Mouse (Mus musculus): ENCODE results near the gene Cxcl2.
A peak's percentile ranks its signal among the peaks of the same experiment; 100 is the strongest.

The Cxcl2 gene

DNA sequence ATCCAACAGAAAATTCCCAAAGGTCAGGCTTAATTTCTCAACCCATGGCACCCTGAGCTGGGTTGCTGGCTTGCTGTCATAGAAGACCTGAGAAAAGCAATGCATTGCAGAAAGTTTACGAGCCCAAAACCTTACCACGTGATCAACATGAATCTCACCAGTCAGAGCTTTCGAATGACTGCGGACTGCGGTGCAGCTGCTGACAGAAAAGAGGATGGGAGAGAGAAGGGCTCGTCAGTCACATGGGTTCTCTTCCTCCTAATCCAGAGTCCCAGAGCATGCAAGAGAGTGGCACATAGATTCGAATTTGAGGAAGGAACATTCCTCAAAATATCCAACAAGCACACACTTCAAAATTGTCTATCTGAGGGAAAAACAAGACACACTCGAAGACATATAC lies 9.4 kb upstream of the Cxcl2 start:
- DNase-seq (ENCODE audit: inconsistent ontology term): no peak

DNA sequence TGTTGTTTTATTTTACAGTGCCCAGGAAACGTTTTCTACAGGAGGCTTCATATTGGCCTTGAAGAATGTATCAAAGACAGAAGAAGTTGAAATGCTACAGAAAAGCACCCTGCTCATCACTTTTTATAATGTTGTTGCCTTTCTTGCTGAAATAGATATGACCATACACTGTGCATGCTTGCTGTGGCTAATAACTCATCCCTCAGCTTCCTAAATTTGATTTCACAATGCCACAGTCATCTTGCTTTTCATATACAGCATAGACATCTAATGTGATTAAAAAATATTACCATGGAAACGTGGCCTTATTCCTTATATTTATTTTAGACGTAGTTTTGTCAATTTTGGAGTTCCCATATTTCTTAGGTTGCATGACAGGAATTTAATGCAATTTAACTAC lies 6.2 kb upstream of the Cxcl2 start:
- no peak for DNase-seq (ENCODE audit: inconsistent ontology term)

DNA sequence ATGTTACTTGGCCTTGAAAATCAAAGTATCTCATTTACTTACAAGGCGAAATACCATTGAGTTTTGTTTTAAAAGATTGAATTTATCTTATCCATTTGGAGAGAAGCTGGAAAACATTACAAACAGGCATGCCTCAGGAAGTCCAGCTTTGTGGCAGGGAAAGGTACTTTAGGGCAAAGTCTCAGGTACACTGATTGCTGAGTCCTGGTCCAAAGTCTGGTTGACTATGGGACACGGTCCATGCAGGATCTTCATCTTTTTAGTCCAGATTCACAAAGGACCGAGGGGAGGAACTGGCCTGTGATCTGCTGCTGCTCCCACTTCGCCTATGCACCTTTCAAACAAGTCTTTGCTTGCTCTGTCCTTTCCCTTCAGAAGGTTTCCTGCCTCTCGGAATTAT lies 4.4 kb upstream of the Cxcl2 start:
- DNase-seq (ENCODE audit: inconsistent ontology term): no peak

DNA sequence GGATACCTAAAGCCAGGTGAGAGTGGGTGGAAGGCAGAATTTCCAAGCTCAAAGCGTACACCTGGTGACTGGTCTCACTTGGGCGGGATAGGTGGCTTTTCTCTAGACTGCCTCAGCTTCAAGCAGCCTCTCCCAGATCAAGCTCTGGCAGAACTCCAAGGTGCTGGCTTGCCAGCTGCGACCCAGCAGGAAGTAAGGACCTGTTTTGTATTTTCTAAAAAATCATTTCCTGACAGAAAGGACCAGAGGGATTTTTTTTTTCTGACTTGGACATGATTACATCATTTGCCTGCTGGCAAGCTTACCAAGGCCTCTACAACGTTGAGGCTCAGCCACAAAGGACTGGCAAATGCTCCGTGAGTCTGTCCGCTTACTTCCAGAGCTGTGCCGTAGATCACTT lies 3.5 kb upstream of the Cxcl2 start:
- DNase-seq (ENCODE audit: inconsistent ontology term): no peak

DNA sequence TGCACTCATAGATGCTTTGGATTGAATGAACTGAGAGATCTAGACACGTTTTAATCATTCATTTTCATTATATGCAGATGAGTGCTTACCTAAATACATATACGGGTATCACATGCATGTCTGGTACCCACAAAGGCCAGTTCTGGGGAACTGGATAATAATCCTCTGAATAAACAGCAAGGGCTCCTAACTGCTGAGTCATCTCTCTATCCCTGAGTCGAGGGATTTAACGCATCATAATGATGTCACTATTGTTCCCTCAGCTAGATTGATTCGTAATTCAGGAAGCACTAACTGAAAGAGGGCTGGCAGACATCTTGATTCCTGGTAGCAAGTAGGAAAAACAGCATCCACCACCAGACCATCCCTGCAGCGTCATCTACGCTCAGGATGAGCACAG lies 3.0 kb upstream of the Cxcl2 start:
- no peak for DNase-seq (ENCODE audit: inconsistent ontology term)

DNA sequence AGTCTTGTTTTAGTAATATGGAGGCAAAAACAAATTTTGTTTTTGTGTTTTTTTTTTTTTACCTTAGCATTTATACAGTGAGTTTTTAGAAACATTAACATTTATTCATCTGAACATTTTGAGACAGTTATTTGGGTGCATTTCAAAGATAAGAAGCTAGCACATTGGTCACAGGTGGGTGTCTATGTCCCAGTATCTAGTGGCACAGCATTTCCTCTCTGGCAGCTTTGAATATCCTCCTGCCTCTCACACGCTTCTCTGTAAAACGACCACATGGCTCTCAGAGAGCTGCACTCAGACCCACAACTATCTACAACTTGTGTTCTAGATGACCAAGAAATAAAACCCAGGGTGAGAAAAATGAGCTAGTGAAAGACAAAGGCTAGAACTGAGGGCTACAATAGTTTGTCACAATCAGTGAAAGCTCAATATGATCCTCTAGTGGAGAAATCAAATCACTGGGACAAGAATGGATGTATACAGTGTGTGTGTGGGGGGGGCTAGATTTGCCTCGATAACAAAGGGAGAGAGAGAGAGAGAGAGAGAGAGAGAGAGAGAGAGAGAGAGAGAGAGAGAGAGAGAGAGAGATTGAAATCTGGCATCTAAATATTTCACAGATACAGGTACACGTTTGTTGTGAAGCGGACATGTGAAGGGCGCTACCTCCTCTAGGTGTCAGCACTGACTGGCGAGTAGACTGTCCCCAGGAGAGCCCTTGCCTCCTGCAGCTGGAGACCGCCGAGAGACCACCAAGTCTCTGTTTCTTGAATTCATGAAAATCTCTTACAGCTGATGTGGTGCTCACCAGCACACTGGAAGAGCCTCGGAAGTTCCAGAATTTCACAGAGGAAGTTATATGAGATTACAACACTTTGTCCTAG lies 1.1 kb upstream of the Cxcl2 start:
- peak; percentile 35 for DNase-seq (ENCODE audit: inconsistent ontology term)

DNA sequence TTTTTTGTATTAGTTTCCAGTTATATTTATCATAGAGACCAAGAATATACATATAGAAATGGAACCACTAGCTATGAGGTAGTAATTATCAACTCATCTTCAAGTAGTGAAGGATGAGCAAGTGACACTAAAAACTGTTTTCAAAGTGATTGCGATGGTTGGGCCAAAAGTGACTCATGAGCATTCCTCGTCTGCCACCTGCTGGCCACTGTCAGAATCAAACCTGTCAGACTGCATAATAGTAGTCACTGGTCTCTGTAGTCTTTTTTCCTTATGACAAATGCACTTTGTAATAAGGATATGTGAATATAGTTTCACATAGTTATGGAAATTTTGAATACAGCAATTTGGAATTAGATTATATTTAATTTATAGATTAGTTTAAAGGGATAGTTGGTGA lies 5.3 kb downstream of the Cxcl2 start:
- peak; percentile 64 for DNase-seq (ENCODE audit: inconsistent ontology term)

DNA sequence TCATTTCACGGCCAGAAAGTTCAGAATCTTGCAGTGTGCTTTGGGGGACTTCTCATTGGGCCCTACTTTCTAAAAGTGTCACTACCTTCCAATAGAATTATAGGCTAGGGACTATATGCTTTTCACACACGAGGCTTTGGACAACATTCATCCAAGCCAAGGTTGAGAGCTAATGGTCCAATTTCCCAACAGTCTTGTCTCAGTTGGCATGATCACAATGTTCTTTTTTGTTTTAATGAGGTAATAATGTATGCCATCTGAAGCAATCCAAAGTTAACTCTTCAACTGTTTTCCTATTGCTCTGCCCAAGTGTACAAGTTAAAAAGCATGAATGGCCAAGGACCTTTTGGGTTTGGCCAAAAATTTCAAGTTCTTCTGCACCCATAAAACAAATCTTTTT lies 15.8 kb downstream of the Cxcl2 start:
- DNase-seq (ENCODE audit: inconsistent ontology term): no peak

DNA sequence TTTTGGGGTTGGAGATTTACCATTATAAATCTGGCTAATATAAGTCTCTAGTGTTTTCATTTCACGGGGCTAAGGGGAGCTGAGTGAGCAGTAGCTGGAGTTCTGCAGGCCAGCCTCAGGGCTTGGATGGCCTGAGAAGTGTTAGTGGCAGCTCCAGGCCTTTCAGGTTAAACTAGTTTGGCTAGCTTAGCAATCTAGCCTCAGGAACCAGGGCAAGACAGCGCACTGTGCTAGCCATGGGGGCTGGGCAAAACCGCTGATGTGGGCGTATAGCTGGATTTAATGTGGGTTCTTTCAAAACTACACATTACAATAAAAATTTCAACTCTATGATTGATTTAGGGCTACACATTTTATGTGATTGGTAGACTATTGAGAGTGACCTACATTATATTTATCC lies 19.3 kb downstream of the Cxcl2 start:
- DNase-seq (ENCODE audit: inconsistent ontology term): no peak

DNA sequence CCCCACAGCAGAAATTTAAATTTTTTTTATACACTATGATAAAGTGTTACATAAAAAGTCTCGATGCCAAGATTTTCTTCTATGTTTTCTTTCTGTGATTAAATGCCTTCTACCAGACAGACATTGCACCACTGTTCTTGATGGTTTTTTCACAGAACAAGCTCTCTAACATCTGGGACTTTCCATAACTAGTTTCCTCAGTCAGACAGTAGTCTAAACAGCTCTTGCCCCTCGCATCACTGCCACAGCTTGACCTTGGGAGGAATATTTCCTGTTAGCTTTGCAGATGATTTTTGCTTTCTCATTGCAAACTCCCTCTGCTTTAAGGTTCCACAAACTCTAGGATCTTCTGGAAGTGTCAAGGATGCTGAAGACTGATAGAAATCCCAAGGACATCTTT lies 26.9 kb downstream of the Cxcl2 start:
- DNase-seq (ENCODE audit: inconsistent ontology term): no peak

DNA sequence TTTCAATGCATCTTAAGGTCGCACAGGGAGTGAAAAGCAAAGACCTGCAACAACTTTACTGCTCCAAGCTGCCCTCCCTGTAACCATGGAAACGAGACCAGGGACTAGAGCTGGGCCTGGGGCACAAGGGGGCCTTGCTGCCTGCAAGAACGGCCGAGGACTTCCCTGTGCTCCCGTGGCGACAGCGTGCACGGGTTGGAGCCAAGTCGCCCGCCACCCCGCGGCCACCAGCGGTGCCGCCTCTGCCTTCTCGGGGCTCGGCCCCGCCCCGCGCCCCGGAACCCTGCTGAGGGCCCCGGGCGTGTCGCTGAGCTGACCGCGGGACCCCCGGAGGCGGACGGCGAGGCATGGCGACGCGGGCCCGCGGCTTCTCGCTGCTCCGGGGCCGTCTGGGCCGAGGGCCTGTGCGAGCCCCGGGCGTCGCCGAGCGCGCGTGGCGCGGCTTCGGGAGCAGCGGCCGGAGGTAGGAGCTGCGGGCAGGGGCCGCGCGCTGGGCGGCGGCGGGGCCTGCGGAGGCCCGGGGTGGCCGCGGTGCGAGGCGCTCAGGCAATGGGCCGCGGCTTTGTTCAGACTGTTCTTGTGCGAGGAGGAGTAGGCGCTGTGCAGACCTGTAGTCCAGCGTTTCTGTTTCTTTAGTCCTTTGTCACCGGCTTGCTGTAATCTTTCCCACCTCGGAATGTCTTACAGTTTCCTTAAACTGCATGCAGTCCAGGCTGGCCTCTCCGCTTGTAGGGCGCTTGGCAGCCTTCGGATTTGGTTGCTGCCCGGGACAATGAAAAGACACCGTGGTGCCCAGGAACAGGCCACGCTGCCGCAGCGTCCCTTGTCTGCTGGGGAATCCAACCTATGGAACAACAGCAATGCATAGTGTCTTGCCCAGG lies 27.5 kb downstream of the Cxcl2 start, which contains the start of gene Mthfd2l:
Mthfd2l (plus strand) TSS at position 147 of the 881 bp plus-strand sequence.
- peak; percentile 88 for DNase-seq (ENCODE audit: inconsistent ontology term)

DNA sequence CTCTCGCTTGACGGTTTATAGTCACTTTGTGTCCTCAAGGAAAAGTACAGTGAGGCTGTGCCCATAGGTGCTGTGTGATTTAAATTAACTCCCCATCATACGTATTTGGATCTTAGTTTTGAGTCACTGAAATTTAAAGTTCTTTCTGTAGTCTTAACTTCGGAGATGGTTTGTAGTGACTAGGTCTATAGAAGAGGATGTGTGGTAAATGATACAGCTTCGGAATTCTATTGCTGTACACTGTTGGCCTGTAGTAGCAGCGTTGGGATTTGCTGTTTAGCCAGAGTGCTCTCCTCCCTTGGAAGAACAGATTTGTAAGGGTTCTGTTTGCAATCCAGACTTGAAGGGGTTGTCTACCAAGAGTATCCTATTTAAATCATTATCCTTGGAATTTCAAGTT lies 28.2 kb downstream of the Cxcl2 start:
- DNase-seq (ENCODE audit: inconsistent ontology term): peak; percentile 47

DNA sequence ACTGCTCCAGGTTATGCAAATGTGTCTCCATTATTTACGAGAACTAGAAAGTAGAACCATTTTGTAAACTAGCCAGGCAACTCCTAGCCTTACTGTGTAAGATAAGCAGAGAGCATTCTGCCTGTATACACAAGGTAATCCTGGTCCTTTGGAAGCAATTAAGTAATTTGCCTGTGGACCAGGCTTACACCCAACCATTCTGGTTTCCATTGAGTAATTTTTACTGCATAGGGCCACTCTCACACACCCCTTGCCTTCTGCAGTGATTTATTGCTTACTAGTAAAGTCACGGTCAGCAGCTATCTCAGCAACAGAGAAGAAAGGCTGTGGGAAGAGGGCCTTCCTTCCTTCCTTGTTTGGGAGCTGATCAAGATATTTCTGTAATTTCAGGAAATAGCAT lies 33.0 kb downstream of the Cxcl2 start:
- DNase-seq (ENCODE audit: inconsistent ontology term): no peak

DNA sequence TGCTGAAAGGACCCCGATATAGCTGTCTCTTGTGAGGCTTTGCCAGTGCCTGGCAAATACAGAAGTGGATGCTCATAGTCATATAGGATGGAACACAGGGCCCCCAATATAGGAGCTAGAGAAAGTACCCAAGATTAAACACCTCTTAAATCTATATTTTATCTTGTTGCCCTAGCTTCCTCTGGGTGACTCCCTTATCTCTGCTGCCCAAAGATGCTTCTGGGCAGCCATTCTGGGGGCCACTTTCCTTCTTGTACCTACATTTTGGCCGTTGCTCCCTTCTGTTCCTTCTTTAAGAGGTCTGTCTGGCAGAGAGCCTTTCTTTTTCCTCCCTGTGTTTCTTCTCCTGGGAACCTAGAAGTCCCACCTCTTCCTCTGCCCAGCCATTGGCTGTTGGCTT lies 41.8 kb downstream of the Cxcl2 start:
- DNase-seq (ENCODE audit: inconsistent ontology term): no peak

DNA sequence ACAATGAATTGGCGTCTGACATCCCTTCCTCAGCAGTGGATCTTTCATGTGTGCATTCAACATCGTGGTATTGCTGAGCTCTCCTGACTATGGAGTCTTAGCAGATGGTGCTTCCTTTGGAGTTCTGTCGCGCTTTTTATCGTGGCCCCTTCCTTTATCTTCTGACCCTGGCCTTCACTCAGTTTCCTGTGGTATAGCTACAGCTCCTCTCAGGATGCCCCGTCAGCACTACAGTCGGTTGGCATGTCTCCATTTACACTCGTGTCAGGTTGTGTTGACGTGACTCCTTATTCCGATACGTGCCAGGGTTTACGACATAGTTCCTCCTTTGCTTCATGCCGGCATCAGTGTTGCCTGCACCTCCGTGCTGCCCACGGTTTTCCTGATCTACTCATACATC lies 45.8 kb downstream of the Cxcl2 start:
- no peak for DNase-seq (ENCODE audit: inconsistent ontology term)

DNA sequence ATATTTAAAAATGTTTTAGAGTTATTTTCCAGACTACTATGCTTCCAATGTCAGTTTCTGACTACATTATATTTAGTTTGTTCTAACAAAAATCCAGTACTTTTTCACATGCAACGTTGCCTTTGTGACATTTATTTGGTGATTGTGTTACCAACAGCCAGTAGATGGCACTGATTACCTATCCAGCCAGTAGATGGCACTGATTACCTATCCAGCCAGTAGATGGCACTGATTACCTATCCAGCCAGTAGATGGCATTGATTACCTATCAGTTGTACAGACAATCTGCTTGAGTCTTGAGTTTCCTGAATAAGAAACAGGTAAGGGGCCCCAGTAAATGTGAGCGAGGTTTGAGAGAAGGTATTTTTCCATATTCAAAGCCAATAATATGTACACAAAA lies 47.8 kb downstream of the Cxcl2 start:
- DNase-seq (ENCODE audit: inconsistent ontology term): no peak

DNA sequence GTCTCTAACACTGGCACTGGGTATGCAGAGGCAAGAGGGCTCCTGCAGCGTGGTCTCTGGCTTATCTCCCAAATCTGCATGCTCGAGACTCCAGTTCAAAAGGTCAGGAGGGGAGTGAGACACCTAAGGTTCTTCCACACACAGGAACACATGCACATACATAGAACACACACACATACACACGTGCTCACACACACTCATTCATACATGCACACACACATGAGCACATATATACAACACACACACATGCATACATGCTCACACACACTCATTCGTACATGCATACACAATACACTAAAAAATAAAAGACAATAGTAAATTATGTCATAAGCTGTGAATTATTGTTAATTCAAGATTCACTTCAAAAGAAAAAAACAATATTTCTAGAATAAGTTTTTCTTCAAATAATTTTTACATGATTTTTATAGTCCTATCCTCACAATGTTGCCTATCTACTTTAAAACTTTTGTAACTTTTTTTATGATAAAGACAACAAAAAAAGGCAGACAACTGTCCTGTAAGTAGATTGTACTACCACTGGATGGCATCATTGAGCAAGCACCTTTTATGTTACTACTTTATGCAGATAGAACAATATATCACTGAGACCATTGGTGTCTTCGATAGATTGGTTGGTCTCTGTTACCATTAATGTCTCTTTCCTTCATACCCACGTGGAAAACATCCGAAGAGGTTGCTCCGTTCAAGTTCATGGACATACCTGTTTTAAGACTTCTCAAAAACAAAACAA lies 49.2 kb downstream of the Cxcl2 start:
- peak; percentile 40 for DNase-seq (ENCODE audit: inconsistent ontology term)

Data from Muller cell, postnatal 12 days (primary cell).